Mouse (Mus musculus): ENCODE measurements around the gene Mfsd11. TPM values are rescaled to one million over a fixed set of nuclear protein-coding genes. Genes with fewer than 3 reads are reported as not detected.
"Not testable (repeated sequence)": the region's sequence is repeated elsewhere in the genome, so short reads cannot be mapped to it uniquely, and the experiment has no call there.

The Mfsd11 gene
- polyA plus RNA-seq, 1 experiment from 2014 or later = 10.1 TPM

DNA sequence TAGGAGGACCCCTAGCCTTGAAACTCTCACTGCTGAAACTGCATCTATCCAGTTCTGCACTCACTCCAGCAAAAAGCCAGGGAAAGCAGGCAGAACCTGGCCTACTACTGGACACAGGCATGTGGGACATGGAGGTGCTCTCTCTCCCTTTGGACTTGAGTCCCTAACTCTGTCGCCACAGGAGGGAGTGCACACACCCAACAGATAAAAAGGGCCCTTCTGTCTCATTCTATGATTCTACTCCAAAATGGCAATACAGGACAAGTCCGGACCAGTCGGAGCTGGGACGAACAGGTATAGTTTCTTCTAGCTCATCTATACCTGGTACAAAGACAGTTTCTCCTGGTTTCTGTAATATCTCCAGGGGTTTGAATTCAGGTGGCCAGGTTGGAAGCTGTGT is 11.5 kb upstream of the Mfsd11 start:
- Histone ChIP-seq H3K4me2 (ENCODE audit: low read depth, low read length) (peak overlapping the region; percentile 98), H3K4me3 (ENCODE audit: low read depth, low read length) (peak overlapping the region; percentile 80), H3K9ac (ENCODE audit: low read depth, low read length) (peak overlapping the region; percentile 7; the same call in 1 of the 2 replicates), H3K27me3 (ENCODE audit: control insufficient read depth, insufficient read depth, low read depth, low read length) (no peaks in the 10 kb centered on the region), H3K36me3 (ENCODE audit: control insufficient read depth, insufficient read depth) (peaks cover 42% of the 10 kb centered on the region), H3K27ac (ENCODE audit: low read length) (no peak overlapping the region), H3K9me3 (replicated peaks; ENCODE audit: control insufficient read depth, low read length) (no peaks in the 10 kb centered on the region), H3K4me1 (ENCODE audit: control insufficient read depth, low read depth, low read length) (peaks cover 28% of the 10 kb centered on the region)
- ATAC-seq (ENCODE audit: low read depth) = no peak
- WGBS (ENCODE audit: insufficient replicate concordance) = 62% methylated on average over 4 of the region's 4 CpGs

DNA sequence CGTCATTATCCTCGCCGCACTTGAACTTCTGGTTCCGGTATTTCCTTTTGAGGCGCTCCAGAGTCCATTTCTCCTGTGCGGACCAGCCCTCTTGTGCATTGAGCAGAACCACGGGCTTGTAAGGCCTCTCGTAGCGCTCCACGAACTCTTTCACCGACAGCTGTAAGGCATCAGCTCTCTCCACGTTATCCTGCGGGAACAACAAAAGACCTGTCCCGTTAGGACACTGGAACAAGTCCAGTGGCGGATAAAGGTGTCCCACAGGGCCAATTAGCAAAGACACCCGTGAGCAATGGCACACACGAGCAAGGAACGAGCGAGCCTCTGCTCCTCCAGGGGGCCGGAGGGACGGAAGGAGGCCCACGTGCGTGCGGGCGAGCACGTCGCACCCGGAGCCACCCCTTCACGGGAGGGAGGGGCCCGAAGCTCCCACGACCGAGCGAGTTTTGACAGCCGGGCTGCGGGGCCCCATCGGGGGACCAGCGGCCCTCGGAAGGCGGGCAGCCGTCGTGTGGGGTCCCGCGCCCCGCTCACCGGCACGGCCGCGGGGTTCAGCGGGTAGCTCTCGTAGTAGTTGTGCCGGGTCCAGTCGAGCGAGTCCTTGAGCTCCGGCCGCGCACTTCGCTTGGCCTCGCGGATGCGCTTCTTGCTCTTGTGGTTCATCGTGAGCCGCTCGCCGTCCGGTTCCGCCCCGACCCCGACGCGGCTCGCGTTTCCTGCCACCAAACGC is 9.5 kb upstream of the Mfsd11 start:
- Histone ChIP-seq H3K4me3 (ENCODE audit: low read depth, low read length) (peak overlapping the region; percentile 80), H3K4me1 (ENCODE audit: control insufficient read depth, low read depth, low read length) (peaks cover 28% of the 10 kb centered on the region), H3K27ac (ENCODE audit: low read length) (peak overlapping the region; percentile 99), H3K9me3 (replicated peaks; ENCODE audit: control insufficient read depth, low read length) (no peaks in the 10 kb centered on the region), H3K4me2 (ENCODE audit: low read depth, low read length) (peak overlapping the region; percentile 98), H3K36me3 (ENCODE audit: control insufficient read depth, insufficient read depth) (peaks cover 27% of the 10 kb centered on the region), H3K9ac (ENCODE audit: low read depth, low read length) (peak overlapping the region; percentile 95), H3K27me3 (ENCODE audit: control insufficient read depth, insufficient read depth, low read depth, low read length) (no peaks in the 10 kb centered on the region)
- peak; percentile 63 for ATAC-seq (ENCODE audit: low read depth)
- WGBS (ENCODE audit: insufficient replicate concordance) = under 1% methylated on average over 69 of the region's 73 CpGs

DNA sequence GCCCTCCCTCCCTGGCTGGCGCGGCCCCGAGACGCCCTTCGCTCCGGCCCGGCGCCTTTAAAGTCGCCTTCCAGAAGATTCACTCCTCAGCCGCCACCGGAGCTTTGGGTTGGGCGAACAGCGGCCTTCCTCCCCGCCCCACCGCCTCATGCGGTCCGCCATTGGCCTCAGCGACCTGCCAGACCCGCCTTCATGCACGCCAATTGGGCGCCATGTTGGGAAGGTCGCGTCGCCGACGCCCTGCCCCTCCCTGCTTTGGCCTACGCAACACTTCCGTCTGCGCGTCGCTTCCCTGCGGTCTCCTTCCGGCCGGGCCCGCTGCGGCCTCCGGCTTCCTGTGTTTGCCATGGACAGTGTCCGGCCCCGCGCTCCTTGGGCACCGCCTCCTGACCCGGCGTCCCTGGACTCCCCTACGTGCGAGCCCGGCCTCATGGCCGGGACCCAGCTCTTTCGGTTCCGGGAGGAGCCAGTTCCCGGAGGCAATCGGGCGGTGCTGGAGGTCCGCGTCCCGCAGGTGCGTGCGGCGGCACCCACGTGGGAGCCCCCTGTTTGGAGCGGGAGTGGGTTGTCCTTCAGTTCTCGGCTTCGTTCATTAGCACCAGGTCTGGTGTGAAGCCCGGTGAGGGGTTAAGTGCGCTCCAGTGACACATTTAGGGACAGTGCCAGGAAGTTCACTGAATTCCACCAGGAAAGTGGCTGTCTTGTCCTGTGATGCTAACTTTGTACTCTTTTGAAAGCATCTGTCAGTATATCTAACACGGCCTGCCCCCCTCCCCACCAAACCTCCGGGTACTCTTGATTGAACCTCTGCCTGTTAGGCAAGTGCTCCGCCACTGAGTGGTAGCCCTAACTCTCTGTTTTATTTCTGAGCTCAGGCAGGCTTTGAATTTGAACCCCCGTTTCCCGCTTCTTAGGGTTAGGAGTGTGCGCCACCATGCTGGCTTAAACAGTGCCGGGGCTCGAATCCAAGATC is 8.7 kb upstream of the Mfsd11 start, which contains the start of the genes Mettl23 and Jmjd6:
Mettl23 (plus strand) TSS at position 18 of the 973 bp plus-strand sequence.
Jmjd6 (minus strand) TSS at position 189 of the 973 bp plus-strand sequence.
- Histone ChIP-seq H3K9me3 (replicated peaks; ENCODE audit: control insufficient read depth, low read length) (no peaks in the 10 kb centered on the region), H3K9ac (ENCODE audit: low read depth, low read length) (peak within 1 kb of the TSS; percentile 95), H3K4me3 (ENCODE audit: low read depth, low read length) (peak within 1 kb of the TSS; percentile 80), H3K4me1 (ENCODE audit: control insufficient read depth, low read depth, low read length) (peaks cover 28% of the 10 kb centered on the region), H3K4me2 (ENCODE audit: low read depth, low read length) (peak within 1 kb of the TSS; percentile 98), H3K27me3 (ENCODE audit: control insufficient read depth, insufficient read depth, low read depth, low read length) (no peaks in the 10 kb centered on the region), H3K36me3 (ENCODE audit: control insufficient read depth, insufficient read depth) (peaks cover 28% of the 10 kb centered on the region), H3K27ac (ENCODE audit: low read length) (peak within 1 kb of the TSS; percentile 99)
- WGBS (ENCODE audit: insufficient replicate concordance) = under 1% methylated on average over 71 of the region's 72 CpGs
- peak; percentile 95 for ATAC-seq (ENCODE audit: low read depth)

DNA sequence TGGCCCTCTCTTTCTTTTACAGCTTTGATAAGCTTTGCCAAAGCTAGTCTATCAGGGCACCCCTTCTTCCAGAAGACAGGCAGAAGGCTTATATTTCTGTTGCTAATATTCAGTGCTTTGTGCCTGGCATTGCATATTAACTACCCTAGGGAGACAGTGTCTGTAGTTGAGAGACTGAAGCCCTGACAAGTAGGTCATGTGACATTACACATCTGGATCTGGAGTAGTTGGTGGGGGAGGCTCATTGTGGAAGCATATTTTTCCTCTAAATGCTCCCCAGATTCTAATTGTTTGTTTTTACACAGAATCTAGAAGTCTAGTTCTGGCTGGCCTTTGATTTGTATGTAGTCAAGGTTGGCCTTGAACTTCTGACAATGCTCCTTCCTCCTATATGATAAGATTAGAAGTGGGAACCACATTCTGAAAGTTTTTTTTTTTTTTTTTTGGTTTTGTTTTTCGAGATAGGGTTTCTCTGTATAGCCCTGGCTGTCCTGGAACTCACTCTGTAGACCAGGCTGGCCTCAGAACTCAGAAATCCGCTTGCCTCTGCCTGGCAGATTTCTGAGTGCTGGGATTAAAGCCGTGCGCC is 5.6 kb upstream of the Mfsd11 start:
- no peak for ATAC-seq (ENCODE audit: low read depth)
- no peak overlapping the region for H3K4me2 ChIP-seq (ENCODE audit: low read depth, low read length)
- H3K4me1 ChIP-seq (ENCODE audit: control insufficient read depth, low read depth, low read length) = peaks cover 8% of the 10 kb centered on the region
- peaks cover 33% of the 10 kb centered on the region for H3K36me3 ChIP-seq (ENCODE audit: control insufficient read depth, insufficient read depth)
- H3K4me3 ChIP-seq (ENCODE audit: low read depth, low read length) = no peak overlapping the region
- WGBS (ENCODE audit: insufficient replicate concordance) = 73% methylated on average over 4 of the region's 4 CpGs
- no peaks in the 10 kb centered on the region for H3K27me3 ChIP-seq (ENCODE audit: control insufficient read depth, insufficient read depth, low read depth, low read length)
- no peaks in the 10 kb centered on the region for H3K9me3 ChIP-seq (replicated peaks; ENCODE audit: control insufficient read depth, low read length)
- no peak overlapping the region for H3K9ac ChIP-seq (ENCODE audit: low read depth, low read length)
- H3K27ac ChIP-seq (ENCODE audit: low read length) = no peak overlapping the region

DNA sequence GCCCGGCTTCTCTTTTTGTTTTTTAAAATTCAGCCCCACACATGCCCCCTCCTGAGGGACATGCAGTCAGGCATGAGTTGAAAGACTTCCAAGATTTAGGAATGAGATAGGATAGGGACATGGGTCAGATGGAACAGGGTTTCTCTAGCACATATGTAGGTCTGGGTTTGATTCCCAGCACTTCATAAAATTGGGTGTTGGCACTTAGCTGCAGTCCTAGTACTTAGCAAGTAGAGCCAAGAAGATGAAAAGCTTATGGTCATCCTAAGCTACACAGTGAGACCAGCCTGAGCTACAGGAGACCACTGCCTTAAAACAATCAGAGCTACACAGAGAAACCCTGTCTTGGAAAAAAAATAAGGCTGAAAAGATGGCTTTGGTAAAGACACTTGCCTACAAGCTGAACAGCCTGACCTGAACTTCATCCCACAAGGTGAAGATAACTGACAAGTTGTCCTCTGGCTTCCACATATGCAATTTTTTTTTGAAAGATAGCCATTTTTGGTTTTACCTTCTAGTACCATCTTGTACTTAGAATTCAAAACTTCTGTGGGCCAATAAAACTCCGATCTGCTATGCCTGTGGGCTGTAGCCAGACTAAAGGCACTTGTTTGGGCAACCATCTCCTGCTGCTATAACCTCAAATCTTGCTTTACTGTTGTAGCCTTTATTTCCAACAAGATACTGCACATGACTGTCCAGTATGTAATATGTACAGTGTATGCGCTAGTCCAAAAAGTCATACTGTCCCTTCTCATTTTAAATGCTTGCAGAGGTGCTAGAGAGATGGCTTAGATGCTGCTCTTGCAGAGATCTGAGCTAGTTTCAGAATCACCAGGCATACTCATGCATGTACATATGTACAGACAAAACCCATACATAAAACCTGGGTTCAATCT is 4.8 kb upstream of the Mfsd11 start:
- H3K4me2 ChIP-seq (ENCODE audit: low read depth, low read length) = no peak overlapping the region
- no peak overlapping the region for H3K27ac ChIP-seq (ENCODE audit: low read length)
- ATAC-seq (ENCODE audit: low read depth) = no peak
- H3K27me3 ChIP-seq (ENCODE audit: control insufficient read depth, insufficient read depth, low read depth, low read length) = no peaks in the 10 kb centered on the region
- H3K4me1 ChIP-seq (ENCODE audit: control insufficient read depth, low read depth, low read length) = peaks cover 7% of the 10 kb centered on the region
- no peak overlapping the region for H3K9ac ChIP-seq (ENCODE audit: low read depth, low read length)
- H3K4me3 ChIP-seq (ENCODE audit: low read depth, low read length) = no peak overlapping the region
- H3K36me3 ChIP-seq (ENCODE audit: control insufficient read depth, insufficient read depth) = peaks cover 35% of the 10 kb centered on the region
- WGBS (ENCODE audit: insufficient replicate concordance) = 90% methylated on average over 3 of the region's 3 CpGs
- no peaks in the 10 kb centered on the region for H3K9me3 ChIP-seq (replicated peaks; ENCODE audit: control insufficient read depth, low read length)

DNA sequence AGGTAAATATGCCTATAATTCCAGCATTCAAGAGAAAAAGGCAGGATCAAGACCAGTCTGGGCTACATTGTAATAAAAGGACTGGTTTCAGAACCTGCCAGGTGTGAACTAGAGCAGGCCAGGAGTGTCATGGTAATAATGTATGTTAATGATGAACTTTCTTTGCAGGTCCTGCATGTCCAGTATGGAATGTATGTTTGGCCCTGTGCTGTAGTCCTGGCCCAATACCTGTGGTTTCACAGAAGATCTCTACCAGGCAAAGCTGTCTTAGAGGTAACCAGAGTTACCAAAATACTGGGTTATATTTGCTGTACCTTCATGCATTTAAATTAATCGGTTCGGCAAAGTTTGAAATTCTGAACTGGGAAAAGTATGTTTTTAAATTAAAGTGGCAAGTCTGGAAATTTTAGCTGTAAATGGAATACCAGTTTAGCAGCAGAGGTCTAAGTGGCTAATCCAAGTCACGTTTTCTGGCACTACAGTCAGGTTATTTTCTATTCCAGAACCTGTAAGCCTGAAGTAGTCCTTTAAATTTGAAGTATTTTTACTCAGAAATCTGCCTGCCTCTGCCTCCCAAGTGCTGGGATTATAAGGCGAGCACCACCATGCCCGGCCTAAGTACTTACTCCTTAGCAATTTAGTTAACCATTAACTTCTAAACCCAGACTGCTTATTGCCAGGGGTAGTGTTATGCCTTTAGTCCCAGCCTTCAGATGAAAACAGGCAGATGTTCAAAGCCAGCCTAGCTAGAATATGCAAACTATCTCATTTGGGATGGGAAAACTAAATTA is 4.0 kb upstream of the Mfsd11 start:
- H3K9ac ChIP-seq (ENCODE audit: low read depth, low read length) = no peak overlapping the region
- 63% methylated on average over 5 of the region's 5 CpGs for whole genome bisulfite sequencing (ENCODE audit: insufficient replicate concordance)
- no peak overlapping the region for H3K4me3 ChIP-seq (ENCODE audit: low read depth, low read length)
- no peak overlapping the region for H3K4me2 ChIP-seq (ENCODE audit: low read depth, low read length)
- ATAC-seq (ENCODE audit: low read depth) = no peak
- no peaks in the 10 kb centered on the region for H3K9me3 ChIP-seq (replicated peaks; ENCODE audit: control insufficient read depth, low read length)
- H3K27ac ChIP-seq (ENCODE audit: low read length) = no peak overlapping the region
- no peaks in the 10 kb centered on the region for H3K27me3 ChIP-seq (ENCODE audit: control insufficient read depth, insufficient read depth, low read depth, low read length)
- peaks cover 7% of the 10 kb centered on the region for H3K4me1 ChIP-seq (ENCODE audit: control insufficient read depth, low read depth, low read length)
- peaks cover 35% of the 10 kb centered on the region for H3K36me3 ChIP-seq (ENCODE audit: control insufficient read depth, insufficient read depth)

DNA sequence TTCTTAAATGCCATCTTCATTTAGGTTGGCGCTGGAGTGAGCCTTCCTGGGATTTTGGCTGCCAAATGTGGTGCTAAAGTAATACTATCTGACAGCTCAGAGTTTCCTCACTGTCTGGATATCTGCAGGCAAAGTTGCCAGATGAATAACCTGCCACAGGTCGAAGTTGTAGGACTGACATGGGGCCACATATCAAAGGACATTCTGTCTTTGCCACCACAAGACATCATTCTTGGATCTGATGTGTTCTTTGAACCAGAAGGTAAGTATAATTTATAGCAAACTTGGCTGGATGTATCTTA is 3.4 kb upstream of the Mfsd11 start:
- H3K4me3 ChIP-seq (ENCODE audit: low read depth, low read length) = not testable (repeated sequence)
- WGBS (ENCODE audit: insufficient replicate concordance) = 64% methylated on average over 2 of the region's 2 CpGs

DNA sequence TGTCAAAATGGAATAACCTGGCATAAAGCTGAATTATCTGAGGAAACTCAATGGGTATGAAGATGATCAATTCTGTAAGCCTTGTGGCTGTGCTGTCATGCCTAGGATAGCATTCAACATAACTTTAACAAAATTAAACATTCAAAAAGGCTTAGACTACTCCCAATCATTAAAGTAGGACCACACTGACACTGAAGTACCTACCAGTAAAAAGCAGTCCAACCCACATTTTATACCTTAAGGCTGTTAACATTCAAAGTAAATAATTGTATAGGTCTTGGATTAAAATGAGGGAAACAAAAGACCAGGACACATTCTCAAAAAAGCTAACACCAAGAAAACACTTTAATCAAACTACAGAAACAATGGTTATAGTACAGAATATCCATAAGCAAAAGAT is 2.7 kb upstream of the Mfsd11 start:
- Histone ChIP-seq H3K4me2 (ENCODE audit: low read depth, low read length) (no peak overlapping the region), H3K27ac (ENCODE audit: low read length) (no peak overlapping the region), H3K9me3 (replicated peaks; ENCODE audit: control insufficient read depth, low read length) (no peaks in the 10 kb centered on the region), H3K36me3 (ENCODE audit: control insufficient read depth, insufficient read depth) (peaks cover 35% of the 10 kb centered on the region), H3K27me3 (ENCODE audit: control insufficient read depth, insufficient read depth, low read depth, low read length) (no peaks in the 10 kb centered on the region), H3K9ac (ENCODE audit: low read depth, low read length) (no peak overlapping the region), H3K4me3 (ENCODE audit: low read depth, low read length) (no peak overlapping the region), H3K4me1 (ENCODE audit: control insufficient read depth, low read depth, low read length) (peaks cover 7% of the 10 kb centered on the region)
- ATAC-seq (ENCODE audit: low read depth) = no peak

More for the DNA sequence above, 3.4 kb upstream of the Mfsd11 start:
- H3K36me3 ChIP-seq (ENCODE audit: control insufficient read depth, insufficient read depth) = peaks cover 35% of the 10 kb centered on the region
- not testable (repeated sequence) for H3K4me1 ChIP-seq (ENCODE audit: control insufficient read depth, low read depth, low read length); H3K27me3 ChIP-seq (ENCODE audit: control insufficient read depth, insufficient read depth, low read depth, low read length); ATAC-seq (ENCODE audit: low read depth); H3K27ac ChIP-seq (ENCODE audit: low read length); H3K9ac ChIP-seq (ENCODE audit: low read depth, low read length); H3K4me2 ChIP-seq (ENCODE audit: low read depth, low read length); H3K9me3 ChIP-seq (replicated peaks; ENCODE audit: control insufficient read depth, low read length)
